ENCODE assay signal across 29 mouse cellular contexts in the genomic region with DNA sequence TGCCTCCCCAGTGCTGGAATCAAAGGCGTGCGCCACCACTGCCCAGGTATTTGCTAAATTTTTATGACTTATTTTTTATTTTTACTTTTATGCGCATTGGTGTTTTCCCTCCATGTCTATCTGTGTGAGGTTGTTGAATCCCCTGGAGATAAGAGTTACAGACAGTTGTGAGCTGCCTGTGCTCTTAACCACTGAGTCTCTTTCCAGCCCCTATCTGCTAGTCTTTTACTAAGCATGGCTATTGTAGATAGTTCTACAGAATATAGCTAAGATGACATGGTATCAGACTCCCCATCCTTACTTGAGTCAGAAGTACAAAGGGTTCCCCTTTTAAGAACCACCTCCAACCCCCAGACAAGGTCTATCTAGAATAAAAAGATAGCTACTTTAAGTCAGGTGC. TPM values are rescaled to one million over a fixed set of nuclear protein-coding genes. Genes with fewer than 3 reads are reported as not detected.
"Had no signal": no experiment of that assay in that cellular context is flagged by ENCODE, and none has a peak within 500 bp of the region (broad histone marks: within the 10 kb centered on the region; RNA-seq: fewer than 3 reads in every experiment).

No protein-coding gene starts in this region.

- DNase-seq: gastrocnemius, adult 2 months; gastrocnemius, postnatal 10 days; gastrocnemius, postnatal 25 days; heart, adult 2 months; heart, postnatal 14 days; heart, postnatal 4 days; kidney, adult 18-20 months; kidney, adult 9 months; kidney, postnatal 14 days; kidney, postnatal 36 days; layer of hippocampus, adult 9-11 months; liver; liver, embryonic 13.5 days had no signal

- H3K9me3 ChIP-seq: heart, embryonic 13.5 days; heart, embryonic 15.5 days; hindbrain, embryonic 10.5 days; hindbrain, embryonic 12.5 days; intestine, embryonic 15.5 days; kidney, embryonic 15.5 days; limb, embryonic 10.5 days; limb, embryonic 12.5 days; liver, embryonic 13.5 days; liver, embryonic 15.5 days had no signal

- ATAC-seq: hindbrain, embryonic 16.5 days; inflammation-experienced regulatory T-cells, adult 6 months; intestine, embryonic 15.5 days; intestine, postnatal 0 days had no signal

- H3K4me3 ChIP-seq: gastrocnemius, adult 2 months; heart, adult 2 months; heart, embryonic 13.5 days; heart, embryonic 15.5 days; hindbrain, embryonic 10.5 days; hindbrain, embryonic 12.5 days; intestine, embryonic 15.5 days; kidney, embryonic 15.5 days; left cerebral cortex, adult 2 months; limb, embryonic 10.5 days; limb, embryonic 12.5 days; liver, embryonic 13.5 days; liver, embryonic 15.5 days had no signal

- H3K9ac ChIP-seq: heart, embryonic 13.5 days; heart, embryonic 15.5 days; hindbrain, embryonic 12.5 days; hindbrain, embryonic 14.5 days; intestine, embryonic 15.5 days; kidney, embryonic 15.5 days; limb, embryonic 12.5 days; liver, embryonic 13.5 days; liver, embryonic 15.5 days had no signal

- H3K4me1 ChIP-seq: intestine, embryonic 15.5 days; limb, embryonic 10.5 days had no signal

- H3K27me3 ChIP-seq: heart, embryonic 13.5 days; heart, embryonic 15.5 days; hindbrain, embryonic 12.5 days; intestine, embryonic 15.5 days; kidney, embryonic 15.5 days; limb, embryonic 12.5 days; liver, embryonic 13.5 days; liver, embryonic 15.5 days had no signal

- H3K27ac ChIP-seq: gastrocnemius, adult 2 months; heart, adult 2 months; heart, embryonic 13.5 days; heart, embryonic 15.5 days; hindbrain, embryonic 10.5 days; hindbrain, embryonic 12.5 days; hindbrain, embryonic 14.5 days; intestine, embryonic 15.5 days; kidney, embryonic 15.5 days; kidney, postnatal 0 days; left cerebral cortex, adult 2 months; limb, embryonic 10.5 days; limb, embryonic 12.5 days; liver, embryonic 13.5 days; liver, embryonic 15.5 days had no signal

RNA-seq across cellular contexts. Expression of a gene that starts 28.3 kb away (rescaled TPM):
- total RNA-seq: granulocyte monocyte progenitor cell, adult 5-6 weeks had no signal
- polyA plus RNA-seq: inflammation-experienced regulatory T-cells, adult 6 months; liver, embryonic 15.5 days had no signal
